Mouse (Mus musculus): ENCODE measurements around the gene Lrba. TPM values are rescaled to one million over a fixed set of nuclear protein-coding genes. Genes with fewer than 3 reads are reported as not detected.

Gene Lrba
- polyA plus RNA-seq, 1 experiment from 2014 or later: 4.2 TPM

GRCm38 (mm10) chr3:86745769-86746512 lies 521.5 kb downstream of the Lrba start:
- H3K9me3 ChIP-seq (ENCODE audit: control insufficient read depth, low read length): no peaks in the 10 kb centered on the region
- H3K4me1 ChIP-seq (replicated peaks; ENCODE audit: control insufficient read depth, insufficient read depth, low read length): no peaks in the 10 kb centered on the region
- 77% methylated on average over 10 of the region's 10 CpGs for WGBS
- no peak overlapping the region for H3K9ac ChIP-seq (ENCODE audit: low read depth, low read length)
- no peak overlapping the region for H3K4me2 ChIP-seq
- H3K36me3 ChIP-seq (ENCODE audit: control insufficient read depth, insufficient read depth, low read length): no peaks in the 10 kb centered on the region
- no peak overlapping the region for H3K27ac ChIP-seq (ENCODE audit: low read depth, low read length)
- ATAC-seq (replicated peaks; ENCODE audit: low FRiP score) (no peak), DNase-seq (ENCODE audit: low spot score) (no peak)
- no peak overlapping the region for H3K4me3 ChIP-seq (ENCODE audit: low read depth, low read length)
- H3K27me3 ChIP-seq (replicated peaks; ENCODE audit: control insufficient read depth, insufficient read depth, low read length): no peaks in the 10 kb centered on the region

DNA sequence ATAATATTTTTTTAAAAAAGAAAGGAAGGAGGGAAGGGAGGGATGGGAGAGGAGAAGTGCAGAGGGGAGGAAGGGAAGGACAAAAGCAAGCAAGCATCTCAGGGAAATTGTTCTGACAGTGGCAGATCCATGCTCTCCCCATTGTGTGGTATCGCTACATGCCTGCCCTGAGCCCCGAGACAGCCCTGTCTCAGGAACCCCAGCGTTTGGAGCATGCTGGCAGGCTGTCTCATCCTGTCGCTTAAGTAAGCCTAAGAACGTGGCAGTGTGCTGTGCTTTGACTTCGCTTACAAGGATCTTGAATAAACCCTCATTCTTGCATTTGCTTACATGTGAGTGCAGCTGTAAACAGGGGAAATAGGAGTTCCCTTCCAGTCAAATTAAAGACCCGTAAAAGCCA lies 526.2 kb downstream of the Lrba start:
- no peak for ATAC-seq (replicated peaks; ENCODE audit: low FRiP score)
- no peak overlapping the region for H3K27ac ChIP-seq (ENCODE audit: low read depth, low read length)
- no peaks in the 10 kb centered on the region for H3K9me3 ChIP-seq (ENCODE audit: control insufficient read depth, low read length)
- no peak overlapping the region for H3K9ac ChIP-seq (ENCODE audit: low read depth, low read length)
- H3K4me1 ChIP-seq (replicated peaks; ENCODE audit: control insufficient read depth, insufficient read depth, low read length): no peaks in the 10 kb centered on the region
- no peak for DNase-seq (ENCODE audit: low spot score)
- H3K4me2 ChIP-seq: no peak overlapping the region
- H3K4me3 ChIP-seq (ENCODE audit: low read depth, low read length): no peak overlapping the region
- H3K36me3 ChIP-seq (ENCODE audit: control insufficient read depth, insufficient read depth, low read length): no peaks in the 10 kb centered on the region
- no peaks in the 10 kb centered on the region for H3K27me3 ChIP-seq (replicated peaks; ENCODE audit: control insufficient read depth, insufficient read depth, low read length)
- WGBS: 62% methylated on average over 7 of the region's 7 CpGs

- no peak for DNase-seq (ENCODE audit: low spot score)
- H3K27ac ChIP-seq (ENCODE audit: low read depth, low read length): no peak overlapping the region
- 58% methylated on average over 6 of the region's 6 CpGs for WGBS
- no peak overlapping the region for H3K4me3 ChIP-seq (ENCODE audit: low read depth, low read length)
- no peak overlapping the region for H3K9ac ChIP-seq (ENCODE audit: low read depth, low read length)
- no peak overlapping the region for H3K4me2 ChIP-seq
- ATAC-seq (replicated peaks; ENCODE audit: low FRiP score): no peak
- no peaks in the 10 kb centered on the region for H3K36me3 ChIP-seq (ENCODE audit: control insufficient read depth, insufficient read depth, low read length)
- H3K27me3 ChIP-seq (replicated peaks; ENCODE audit: control insufficient read depth, insufficient read depth, low read length): no peaks in the 10 kb centered on the region
- no peaks in the 10 kb centered on the region for H3K4me1 ChIP-seq (replicated peaks; ENCODE audit: control insufficient read depth, insufficient read depth, low read length)
- no peaks in the 10 kb centered on the region for H3K9me3 ChIP-seq (ENCODE audit: control insufficient read depth, low read length)
Observed at GRCm38 (mm10) chr3:86754178-86754577, 529.7 kb downstream of the Lrba start.

GRCm38 (mm10) chr3:86754595-86755557 lies 530.4 kb downstream of the Lrba start:
- DNase-seq (ENCODE audit: low spot score) (no peak), ATAC-seq (replicated peaks; ENCODE audit: low FRiP score) (no peak)
- WGBS: 74% methylated on average over 14 of the region's 14 CpGs
- Histone ChIP-seq H3K36me3 (ENCODE audit: control insufficient read depth, insufficient read depth, low read length) (no peaks in the 10 kb centered on the region), H3K4me2 (no peak overlapping the region), H3K9me3 (ENCODE audit: control insufficient read depth, low read length) (no peaks in the 10 kb centered on the region), H3K27me3 (replicated peaks; ENCODE audit: control insufficient read depth, insufficient read depth, low read length) (no peaks in the 10 kb centered on the region), H3K4me3 (ENCODE audit: low read depth, low read length) (no peak overlapping the region), H3K9ac (ENCODE audit: low read depth, low read length) (no peak overlapping the region), H3K4me1 (replicated peaks; ENCODE audit: control insufficient read depth, insufficient read depth, low read length) (no peaks in the 10 kb centered on the region), H3K27ac (ENCODE audit: low read depth, low read length) (no peak overlapping the region)

- no peaks in the 10 kb centered on the region for H3K36me3 ChIP-seq (ENCODE audit: control insufficient read depth, insufficient read depth, low read length)
- DNase-seq (ENCODE audit: low spot score) (no peak), ATAC-seq (replicated peaks; ENCODE audit: low FRiP score) (no peak)
- WGBS: 80% methylated on average over 1 of the region's 1 CpGs
- H3K9me3 ChIP-seq (ENCODE audit: control insufficient read depth, low read length): no peaks in the 10 kb centered on the region
- H3K9ac ChIP-seq (ENCODE audit: low read depth, low read length): no peak overlapping the region
- H3K4me1 ChIP-seq (replicated peaks; ENCODE audit: control insufficient read depth, insufficient read depth, low read length): no peaks in the 10 kb centered on the region
- no peak overlapping the region for H3K4me2 ChIP-seq
- no peak overlapping the region for H3K27ac ChIP-seq (ENCODE audit: low read depth, low read length)
- H3K4me3 ChIP-seq (ENCODE audit: low read depth, low read length): no peak overlapping the region
- no peaks in the 10 kb centered on the region for H3K27me3 ChIP-seq (replicated peaks; ENCODE audit: control insufficient read depth, insufficient read depth, low read length)
Observed at GRCm38 (mm10) chr3:86756548-86756947, 532.1 kb downstream of the Lrba start.

DNA sequence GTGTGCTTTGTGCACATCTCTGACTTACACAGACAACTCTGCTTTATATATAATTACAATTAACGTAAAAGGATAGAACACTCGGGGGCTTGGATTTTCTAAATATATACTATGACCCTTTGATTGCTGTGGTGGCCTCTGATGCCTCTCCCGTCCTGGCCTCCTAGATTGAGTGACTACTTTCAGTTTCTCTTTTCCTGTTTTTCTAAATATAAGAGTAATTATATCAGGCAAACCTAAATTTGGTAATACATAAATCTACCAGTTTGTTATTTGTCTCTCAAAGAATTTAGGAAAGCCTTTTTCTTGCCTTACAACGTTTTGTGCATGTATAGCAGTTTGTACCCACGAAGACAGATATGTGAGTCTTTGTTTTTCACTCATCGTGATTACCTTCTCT lies 534.2 kb downstream of the Lrba start:
- Histone ChIP-seq H3K36me3 (ENCODE audit: control insufficient read depth, insufficient read depth, low read length) (no peaks in the 10 kb centered on the region), H3K4me2 (no peak overlapping the region), H3K27me3 (replicated peaks; ENCODE audit: control insufficient read depth, insufficient read depth, low read length) (no peaks in the 10 kb centered on the region), H3K4me1 (replicated peaks; ENCODE audit: control insufficient read depth, insufficient read depth, low read length) (no peaks in the 10 kb centered on the region), H3K9ac (ENCODE audit: low read depth, low read length) (no peak overlapping the region), H3K4me3 (ENCODE audit: low read depth, low read length) (no peak overlapping the region), H3K27ac (ENCODE audit: low read depth, low read length) (no peak overlapping the region), H3K9me3 (ENCODE audit: control insufficient read depth, low read length) (no peaks in the 10 kb centered on the region)
- WGBS: 66% methylated on average over 6 of the region's 6 CpGs
- no peak for DNase-seq (ENCODE audit: low spot score)
- ATAC-seq (replicated peaks; ENCODE audit: low FRiP score): no peak

- ATAC-seq (replicated peaks; ENCODE audit: low FRiP score): no peak
- Histone ChIP-seq H3K4me3 (ENCODE audit: low read depth, low read length) (no peak overlapping the region), H3K36me3 (ENCODE audit: control insufficient read depth, insufficient read depth, low read length) (no peaks in the 10 kb centered on the region), H3K9ac (ENCODE audit: low read depth, low read length) (no peak overlapping the region), H3K27me3 (replicated peaks; ENCODE audit: control insufficient read depth, insufficient read depth, low read length) (no peaks in the 10 kb centered on the region), H3K9me3 (ENCODE audit: control insufficient read depth, low read length) (no peaks in the 10 kb centered on the region), H3K4me1 (replicated peaks; ENCODE audit: control insufficient read depth, insufficient read depth, low read length) (no peaks in the 10 kb centered on the region), H3K4me2 (no peak overlapping the region), H3K27ac (ENCODE audit: low read depth, low read length) (no peak overlapping the region)
- DNase-seq (ENCODE audit: low spot score): no peak
- WGBS: 74% methylated on average over 1 of the region's 1 CpGs
Observed at GRCm38 (mm10) chr3:86759383-86759782, 534.9 kb downstream of the Lrba start.

GRCm38 (mm10) chr3:86759834-86760233 lies 535.4 kb downstream of the Lrba start:
- WGBS: 75% methylated on average over 8 of the region's 8 CpGs
- H3K27me3 ChIP-seq (replicated peaks; ENCODE audit: control insufficient read depth, insufficient read depth, low read length): no peaks in the 10 kb centered on the region
- no peak overlapping the region for H3K9ac ChIP-seq (ENCODE audit: low read depth, low read length)
- ATAC-seq (replicated peaks; ENCODE audit: low FRiP score) (no peak), DNase-seq (ENCODE audit: low spot score) (no peak)
- H3K27ac ChIP-seq (ENCODE audit: low read depth, low read length): no peak overlapping the region
- no peaks in the 10 kb centered on the region for H3K36me3 ChIP-seq (ENCODE audit: control insufficient read depth, insufficient read depth, low read length)
- no peaks in the 10 kb centered on the region for H3K4me1 ChIP-seq (replicated peaks; ENCODE audit: control insufficient read depth, insufficient read depth, low read length)
- H3K4me2 ChIP-seq: no peak overlapping the region
- H3K9me3 ChIP-seq (ENCODE audit: control insufficient read depth, low read length): no peaks in the 10 kb centered on the region
- no peak overlapping the region for H3K4me3 ChIP-seq (ENCODE audit: low read depth, low read length)

Data from liver, embryonic 11.5 days (tissue).